Mouse (Mus musculus) E14TG2a.4 (cell line): ENCODE data around the gene Fam234a.

ENCODE experiments used
- CTCF ChIP-seq: conservative IDR thresholded peaks from 2 replicates; pipeline ENCODE4 v1.5.1; 2014; ENCODE audit warnings: low read length
- POU5F1 ChIP-seq: IDR thresholded peaks from 2 replicates; pipeline ENCODE4 v1.6.1; 2014; ENCODE audit warnings: low read length, borderline replicate concordance

- TF ChIP-seq CTCF (no peak), POU5F1 (no peak)
Observed at GRCm38 (mm10) chr17:26286199-26286955, 42.3 kb upstream of the Fam234a start.
